Mouse (Mus musculus): ENCODE results near the gene Gm49405.

DNA sequence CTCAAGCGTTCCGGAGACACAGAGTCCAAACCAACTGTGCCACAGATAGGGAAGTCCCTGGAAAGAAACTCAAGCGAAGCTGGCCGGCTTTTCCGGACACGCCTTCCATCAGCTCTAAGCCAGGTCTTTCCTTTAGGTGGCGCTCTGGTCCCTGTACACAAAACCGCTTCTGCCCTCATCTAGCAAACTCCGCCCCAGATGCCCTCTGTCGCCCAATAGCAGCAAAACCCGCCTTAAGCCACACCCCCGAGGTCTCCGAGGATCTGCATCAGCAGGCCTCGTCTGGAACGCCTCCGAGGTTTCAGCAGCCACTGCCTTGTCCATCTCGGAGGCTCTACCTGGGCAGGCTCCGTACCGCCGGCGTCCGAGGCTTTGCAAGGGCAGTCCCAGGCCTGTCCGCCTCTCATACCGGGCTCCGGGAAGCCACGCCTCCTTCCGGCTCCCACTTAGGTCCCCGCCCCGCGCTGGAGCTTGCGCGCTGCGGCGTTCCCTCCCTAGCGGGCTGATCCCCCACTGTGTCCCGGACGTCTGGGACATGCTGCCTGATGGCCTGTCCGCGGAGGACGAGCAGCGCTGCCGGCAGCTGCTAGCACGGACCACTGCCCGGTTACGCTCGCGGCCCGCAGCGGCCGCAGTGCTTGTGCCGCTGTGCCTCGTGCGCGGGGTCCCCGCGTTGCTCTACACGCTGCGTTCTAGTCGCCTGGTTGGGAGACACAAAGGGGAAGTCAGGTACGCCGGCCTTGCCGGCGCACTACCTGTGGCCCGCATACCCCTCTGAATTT lies at the start of gene Gm49405, which contains the start of gene Nudt8:
- no peak for TF ChIP-seq GATA1 (IDR thresholded peaks at IDR 0.05; ENCODE audit: low read length)
- no peak for TF ChIP-seq TAL1 (IDR thresholded peaks at IDR 0.05; ENCODE audit: low read length)
